Mouse (Mus musculus) hindbrain, embryonic 11.5 days (tissue): Measurements from ENCODE around the gene Acot3. TPM values are rescaled to one million over a fixed set of nuclear protein-coding genes. Genes with fewer than 3 reads are reported as not detected.
"Not testable (repeated sequence)": the region's sequence is repeated elsewhere in the genome, so short reads cannot be mapped to it uniquely, and the experiment has no call there.

Source experiments
- ATAC-seq: fragments of 200-750 bp; cut with Nextera tagmentation; 2 replicates; pipeline ENCODE4 v1.8.0; 2017; ENCODE audit warnings: mild to moderate bottlenecking, moderate TSS enrichment, moderate library complexity; ENCODE audit not compliant: low FRiP score
- DNase-seq: peaks from one replicate; pipeline ENCODE4 v3.0.0-alpha.2; 2015; ENCODE audit warnings: low spot score
- H3K27ac ChIP-seq: fragments of 300-500 bp; sonication (generic); 2 replicates; pipeline ENCODE4 v1.5.1; 2014; ENCODE audit warnings: mild to moderate bottlenecking, low read depth, low read length
- H3K27me3 ChIP-seq: fragments of 300-500 bp; sonication (generic); 2 replicates; pipeline ENCODE4 v1.6.1; 2014; ENCODE audit warnings: mild to moderate bottlenecking, low read length, moderate library complexity, mixed read lengths; ENCODE audit not compliant: control insufficient read depth, insufficient read depth
- H3K36me3 ChIP-seq: fragments of 300-500 bp; sonication (generic); 2 replicates; pipeline ENCODE4 v1.6.1; 2014; ENCODE audit warnings: mild to moderate bottlenecking, low read length, moderate library complexity, mixed read lengths; ENCODE audit not compliant: control insufficient read depth, insufficient read depth
- H3K4me1 ChIP-seq: fragments of 300-500 bp; sonication (generic); replicated peaks from 2 replicates; pipeline ENCODE4 v1.6.1; 2014; ENCODE audit warnings: low read length, mixed read lengths; ENCODE audit not compliant: control insufficient read depth, insufficient read depth
- H3K4me2 ChIP-seq: fragments of 300-500 bp; sonication (generic); replicated peaks from 2 replicates; pipeline ENCODE4 v1.6.1; 2014; ENCODE audit warnings: mild to moderate bottlenecking, low read depth, low read length
- H3K4me3 ChIP-seq: fragments of 300-500 bp; sonication (generic); 2 replicates; pipeline ENCODE4 v1.5.1; 2014; ENCODE audit warnings: low read depth, low read length
- H3K9ac ChIP-seq: fragments of 300-500 bp; sonication (generic); 2 replicates; pipeline ENCODE4 v1.6.1; 2014; ENCODE audit warnings: low read depth, low read length
- H3K9me3 ChIP-seq: fragments of 300-500 bp; sonication (generic); 2 replicates; pipeline ENCODE4 v1.6.1; 2016; ENCODE audit warnings: low read length; ENCODE audit not compliant: control insufficient read depth
- WGBS: fragments of 180-500 bp; shearing (Covaris S2); extraction: QIAGEN DNeasy Blood & Tissue Kit; methylation state at CpG from one replicate; pipeline ENCODE4 v1.1.7; 2014; 5-methylcytosine and 5-hydroxymethylcytosine counted together
- polyA plus RNA-seq: library from polyadenylated mRNA; unstranded; fragments of >200 nt; fragmentation: Nextera tagmentation; extraction: Ambion mirVana; gene quantifications from 2 replicates; pipeline ENCODE4 v1.2.1, GENCODE M21; 2014

The Acot3 gene
- polyA plus RNA-seq, 1 experiment from 2014 or later: 0.37 TPM

GRCm38 (mm10) chr12:84033302-84033701 is 18.6 kb upstream of the Acot3 start:
- H3K4me3 ChIP-seq, DNase-seq, ATAC-seq, H3K36me3 ChIP-seq, H3K4me2 ChIP-seq, H3K27ac ChIP-seq, H3K4me1 ChIP-seq, H3K9me3 ChIP-seq, H3K27me3 ChIP-seq, H3K9ac ChIP-seq: not testable (repeated sequence)
- WGBS: 75% methylated on average over 2 of the region's 2 CpGs

GRCm38 (mm10) chr12:84034108-84034507 is 17.8 kb upstream of the Acot3 start:
- 80% methylated on average over 4 of the region's 4 CpGs for WGBS
- Histone ChIP-seq H3K27me3 (no peaks in the 10 kb centered on the region), H3K9me3 (no peaks in the 10 kb centered on the region), H3K4me3 (no peak overlapping the region), H3K4me1 (no peaks in the 10 kb centered on the region), H3K36me3 (no peaks in the 10 kb centered on the region), H3K4me2 (no peak overlapping the region), H3K27ac (no peak overlapping the region), H3K9ac (no peak overlapping the region)
- DNase-seq (no peak), ATAC-seq (no peak)

GRCm38 (mm10) chr12:84038241-84038640 is 13.7 kb upstream of the Acot3 start, which contains the start of gene Acot4:
Acot4 (plus strand) TSS chr12:84038379.
- peak; percentile 44 for DNase-seq
- not testable (repeated sequence) for H3K27me3 ChIP-seq, H3K36me3 ChIP-seq, H3K27ac ChIP-seq, ATAC-seq, H3K4me1 ChIP-seq, H3K9me3 ChIP-seq
- Histone ChIP-seq H3K9ac (peak within 1 kb of the TSS; percentile 42; the same call in 1 of the 2 replicates), H3K4me3 (peak within 1 kb of the TSS; percentile 37), H3K4me2 (peak within 1 kb of the TSS; percentile 51)
- 12% methylated on average over 32 of the region's 32 CpGs for WGBS

GRCm38 (mm10) chr12:84038691-84039111 is 13.2 kb upstream of the Acot3 start, which contains the start of gene Gm49366:
Gm49366 (plus strand) TSS chr12:84038935.
- not testable (repeated sequence) for H3K27me3 ChIP-seq, H3K36me3 ChIP-seq, H3K9me3 ChIP-seq, H3K27ac ChIP-seq, ATAC-seq, H3K4me1 ChIP-seq
- 5% methylated on average over 39 of the region's 39 CpGs for WGBS
- peak within 1 kb of the TSS; percentile 51 for H3K4me2 ChIP-seq
- H3K4me3 ChIP-seq: peak within 1 kb of the TSS; percentile 37
- DNase-seq: peak; percentile 39
- peak within 1 kb of the TSS; percentile 42; the same call in 1 of the 2 replicates for H3K9ac ChIP-seq

- Histone ChIP-seq H3K4me2 (no peak overlapping the region), H3K9me3 (no peaks in the 10 kb centered on the region; the same call in 1 of the 2 replicates), H3K4me1 (no peaks in the 10 kb centered on the region), H3K36me3 (no peaks in the 10 kb centered on the region), H3K27me3 (no peaks in the 10 kb centered on the region), H3K27ac (no peak overlapping the region), H3K4me3 (no peak overlapping the region), H3K9ac (no peak overlapping the region)
- 92% methylated on average over 5 of the region's 5 CpGs for WGBS
- ATAC-seq (no peak), DNase-seq (no peak)
Observed at GRCm38 (mm10) chr12:84042248-84042647, 9.7 kb upstream of the Acot3 start.

- DNase-seq (no peak), ATAC-seq (no peak)
- Histone ChIP-seq H3K36me3 (no peaks in the 10 kb centered on the region), H3K27ac (no peak overlapping the region), H3K4me2 (no peak overlapping the region), H3K9me3 (no peaks in the 10 kb centered on the region; the same call in 1 of the 2 replicates), H3K9ac (no peak overlapping the region), H3K4me1 (no peaks in the 10 kb centered on the region), H3K4me3 (no peak overlapping the region), H3K27me3 (no peaks in the 10 kb centered on the region)
- WGBS: 87% methylated on average over 2 of the region's 2 CpGs
Observed at GRCm38 (mm10) chr12:84044045-84044444, 7.9 kb upstream of the Acot3 start.

GRCm38 (mm10) chr12:84046906-84047305 is 5.0 kb upstream of the Acot3 start:
- Histone ChIP-seq H3K9ac (no peak overlapping the region), H3K9me3 (no peaks in the 10 kb centered on the region), H3K27ac (no peak overlapping the region), H3K36me3 (no peaks in the 10 kb centered on the region), H3K4me2 (no peak overlapping the region), H3K27me3 (no peaks in the 10 kb centered on the region), H3K4me3 (no peak overlapping the region), H3K4me1 (no peaks in the 10 kb centered on the region)
- 95% methylated on average over 1 of the region's 1 CpGs for WGBS
- ATAC-seq (no peak), DNase-seq (no peak)

- H3K4me2 ChIP-seq, DNase-seq, ATAC-seq, H3K9me3 ChIP-seq, H3K4me3 ChIP-seq, H3K27ac ChIP-seq, H3K36me3 ChIP-seq, H3K4me1 ChIP-seq, H3K9ac ChIP-seq: not testable (repeated sequence)
- WGBS: 85% methylated on average over 5 of the region's 5 CpGs
- H3K27me3 ChIP-seq: peaks cover 12% of the 10 kb centered on the region
Observed at GRCm38 (mm10) chr12:84050744-84051143, 1.2 kb upstream of the Acot3 start.

- no peak overlapping the region for H3K4me2 ChIP-seq
- DNase-seq: no peak
Observed at GRCm38 (mm10) chr12:84052609-84053008, 665 bp downstream of the Acot3 start.

More at GRCm38 (mm10) chr12:84052609-84053008, 665 bp downstream of the Acot3 start:
- Histone ChIP-seq H3K9ac (no peak overlapping the region), H3K27ac (no peak overlapping the region), H3K36me3 (no peaks in the 10 kb centered on the region), H3K4me3 (no peak overlapping the region), H3K4me1 (no peaks in the 10 kb centered on the region; the same call in 1 of the 2 replicates), H3K27me3 (peaks cover 12% of the 10 kb centered on the region), H3K9me3 (no peaks in the 10 kb centered on the region)
- 86% methylated on average over 7 of the region's 7 CpGs for WGBS
- ATAC-seq: no peak
